Mouse (Mus musculus) liver, postnatal 0 days (tissue): ENCODE data around the gene Gns.
A peak's percentile ranks its signal among the peaks of the same experiment; 100 is the strongest.

ENCODE experiments used
- CTCF ChIP-seq: sonication (generic); IDR thresholded peaks from 2 replicates; pipeline ENCODE4 v1.5.1; 2016; ENCODE audit warnings: antibody characterized with exemption, low read depth
- EP300 ChIP-seq: IDR thresholded peaks from 2 replicates; pipeline ENCODE4 v1.6.1; 2016; ENCODE audit warnings: antibody characterized with exemption, low read depth, mild to moderate bottlenecking

GRCm38 (mm10) chr10:121360358-121360757, 4.5 kb upstream of the Gns start:
- TF ChIP-seq CTCF = peak; percentile 29
- TF ChIP-seq EP300 = no peak
